Mouse (Mus musculus): ENCODE results near the gene Gm525. TPM values are rescaled to one million over a fixed set of nuclear protein-coding genes. Genes with fewer than 3 reads are reported as not detected.

Gene Gm525
- total RNA-seq, 2 experiments from 2014 or later = not detected

Other genes starting within 250 kb of the Gm525 start
- 0.42 TPM in 1 of 2 replicates, not detected in the other for gene Akap1, start 209.3 kb upstream of the Gm525 start, total RNA-seq (2015; ENCODE audit: low replicate concordance)
- 3.3 and 7.1 TPM in 2 replicates for gene Akap1, start 209.3 kb upstream of the Gm525 start, total RNA-seq (2017; ENCODE audit: low replicate concordance)
- gene Scpep1, start 118.4 kb upstream of the Gm525 start, total RNA-seq (2015; ENCODE audit: low replicate concordance) = 41.9 and 45.8 TPM in 2 replicates
- gene Scpep1, start 118.4 kb upstream of the Gm525 start, total RNA-seq (2017; ENCODE audit: low replicate concordance) = 16.8 and 26.1 TPM in 2 replicates
- gene Elobl, start 106.9 kb upstream of the Gm525 start, total RNA-seq (2015; ENCODE audit: low replicate concordance) = not detected in 2 replicates
- not detected in 2 replicates for gene Elobl, start 106.9 kb upstream of the Gm525 start, total RNA-seq (2017; ENCODE audit: low replicate concordance)
- gene Coil, start 103.6 kb upstream of the Gm525 start, total RNA-seq (2015; ENCODE audit: low replicate concordance) = 1.7 and 2.5 TPM in 2 replicates
- gene Coil, start 103.6 kb upstream of the Gm525 start, total RNA-seq (2017; ENCODE audit: low replicate concordance) = 1.3 and 2.3 TPM in 2 replicates
- 23.8 and 25.2 TPM in 2 replicates for gene Trim25, start 74.5 kb upstream of the Gm525 start, total RNA-seq (2015; ENCODE audit: low replicate concordance)
- 28.0 and 32.8 TPM in 2 replicates for gene Trim25, start 74.5 kb upstream of the Gm525 start, total RNA-seq (2017; ENCODE audit: low replicate concordance)
- 0.72 and 0.84 TPM in 2 replicates for gene Dgke, start 7.0 kb upstream of the Gm525 start, total RNA-seq (2015; ENCODE audit: low replicate concordance)
- gene Dgke, start 7.0 kb upstream of the Gm525 start, total RNA-seq (2017; ENCODE audit: low replicate concordance) = 1.8 and 2.2 TPM in 2 replicates
- not detected in 2 replicates for gene Nog, start 228.5 kb downstream of the Gm525 start, total RNA-seq (2015; ENCODE audit: low replicate concordance)
- not detected in 2 replicates for gene Nog, start 228.5 kb downstream of the Gm525 start, total RNA-seq (2017; ENCODE audit: low replicate concordance)